ENCODE assay signal across 8 mouse cellular contexts in the genomic region with DNA sequence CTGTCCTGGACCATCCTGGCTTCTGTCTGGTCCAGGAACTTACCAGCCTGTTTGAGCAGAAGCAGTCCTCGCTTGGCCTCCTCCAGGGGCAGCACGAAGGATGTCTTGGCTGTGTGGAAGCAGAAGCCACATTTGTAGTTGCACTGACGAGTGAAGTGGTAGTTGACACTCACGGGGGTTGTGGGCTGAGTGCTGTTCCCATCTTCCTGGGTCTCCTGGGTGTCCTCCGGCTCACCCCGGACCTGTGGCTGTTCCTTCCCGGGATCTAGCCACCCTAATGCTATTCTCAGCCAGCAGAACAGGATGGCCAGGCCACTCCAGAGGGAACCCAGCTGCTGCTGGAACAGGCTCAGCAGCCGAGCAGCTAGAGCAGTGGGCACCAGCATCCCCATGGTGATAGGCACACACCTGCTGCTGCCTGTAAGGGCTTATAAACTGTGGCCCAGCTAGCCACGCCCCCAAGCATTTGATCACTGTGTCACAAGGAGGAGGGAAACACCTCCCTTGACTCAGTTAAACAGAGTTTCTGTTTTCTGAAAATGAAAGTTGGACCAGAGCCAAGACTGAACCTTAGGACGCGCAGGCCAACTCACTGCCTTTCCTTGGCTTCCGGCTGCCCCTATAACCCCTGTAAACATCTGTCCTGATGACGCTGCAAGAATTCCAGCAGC. TPM values are rescaled to one million over a fixed set of nuclear protein-coding genes. Genes with fewer than 3 reads are reported as not detected.
DNase-seq lines count a peak whose midpoint lies in the region; ATAC-seq lines count a peak whose summit lies in the region.

A gene (minus strand): TSS at position 425 of the 671 bp plus-strand sequence.

- no peak within 1 kb of the TSS for H3K9ac ChIP-seq in forebrain, embryonic 13.5 days
- H3K9ac ChIP-seq in stomach, embryonic 16.5 days (ENCODE audit: low read length): no peak within 1 kb of the TSS

- no peaks in the 10 kb centered on the region for H3K36me3 ChIP-seq in forebrain, embryonic 13.5 days (ENCODE audit: poor library complexity, severe bottlenecking)
- no peaks in the 10 kb centered on the region for H3K36me3 ChIP-seq in stomach, embryonic 16.5 days (ENCODE audit: control insufficient read depth, insufficient read depth, low read length)

- WGBS in forebrain, embryonic 13.5 days: 50% methylated on average over 13 of the region's 13 CpGs
- WGBS in stomach, embryonic 16.5 days: 22% methylated on average over 13 of the region's 13 CpGs

- H3K27ac ChIP-seq in forebrain, embryonic 13.5 days: no peak within 1 kb of the TSS
- no peak within 1 kb of the TSS for H3K27ac ChIP-seq in stomach, embryonic 16.5 days (ENCODE audit: low read length)

- peak; percentile 18 for DNase-seq in embryo, embryonic 10 days (ENCODE audit: low spot score)
- DNase-seq in embryo, embryonic 9.5 days (ENCODE audit: extremely low spot score): no peak
- DNase-seq in adrenal gland, adult 8-10 months: peak; percentile 76
- DNase-seq in heart, postnatal 36 days: peak; percentile 57 to 68
- peak; percentile 48 for DNase-seq in left cerebral cortex, postnatal 4 days

- peak; percentile 59 for ATAC-seq in forebrain, embryonic 13.5 days
- peak; percentile 97 for ATAC-seq in megakaryocyte-erythroid progenitor cell, adult 5-6 weeks (replicated peaks; ENCODE audit: low FRiP score, low TSS enrichment, poor library complexity, severe bottlenecking)
- peak; percentile 89 for ATAC-seq in stomach, embryonic 16.5 days (ENCODE audit: insufficient read depth, low FRiP score)

- H3K27me3 ChIP-seq in forebrain, embryonic 13.5 days: no peaks in the 10 kb centered on the region
- no peaks in the 10 kb centered on the region for H3K27me3 ChIP-seq in stomach, embryonic 16.5 days (ENCODE audit: control insufficient read depth, insufficient read depth, low read length)

- intact Hi-C loops in heart, postnatal 36 days (cut with DNase I): no loop called here
- intact Hi-C loops in left cerebral cortex, postnatal 4 days (cut with DNase I): no loop called here

- H3K4me1 ChIP-seq in forebrain, embryonic 13.5 days: peaks cover 10% of the 10 kb centered on the region
- H3K4me1 ChIP-seq in stomach, embryonic 16.5 days (ENCODE audit: control insufficient read depth, insufficient read depth, low read length): peaks cover 13% of the 10 kb centered on the region

- no peaks in the 10 kb centered on the region for H3K9me3 ChIP-seq in forebrain, embryonic 13.5 days (replicated peaks)
- no peaks in the 10 kb centered on the region for H3K9me3 ChIP-seq in stomach, embryonic 16.5 days (replicated peaks; ENCODE audit: control insufficient read depth, low read length)

- H3K4me3 ChIP-seq in forebrain, embryonic 13.5 days: no peak within 1 kb of the TSS
- H3K4me3 ChIP-seq in stomach, embryonic 16.5 days (replicated peaks; ENCODE audit: low read length): peak within 1 kb of the TSS; percentile 6

- peak within 1 kb of the TSS; percentile 28 for H3K4me2 ChIP-seq in forebrain, embryonic 13.5 days
- H3K4me2 ChIP-seq in stomach, embryonic 16.5 days (ENCODE audit: low read depth, low read length): peak within 1 kb of the TSS; percentile 37

RNA-seq across cellular contexts. Expression of the gene that starts here (rescaled TPM):
- 10 to 100 TPM; 13.1 to 26.6 (median 17.2) TPM for total RNA-seq in adrenal gland, adult 8-10 months (2022)
- 0.28 and 0.63 TPM in 2 replicates for polyA plus RNA-seq in forebrain, embryonic 13.5 days (2015; fragmentation: Nextera tagmentation; extraction: Ambion mirVana)
- total RNA-seq in heart, postnatal 36 days (2021): 10 to 100 TPM in 1 of 2 experiments, 1 to 10 TPM in 1; 8.0 to 23.8 TPM
- total RNA-seq in left cerebral cortex, postnatal 4 days (2021): under 1 TPM; 0.14 to 0.26 TPM
- 0.89 and 1.2 TPM in 2 replicates for total RNA-seq in megakaryocyte-erythroid progenitor cell, adult 5-6 weeks (2014; fragmentation: Nextera tagmentation)
- total RNA-seq in megakaryocyte-erythroid progenitor cell, adult 5-6 weeks (2017): 1.2 and 3.4 TPM in 2 replicates
- polyA plus RNA-seq in stomach, embryonic 16.5 days (2015; fragmentation: Nextera tagmentation; extraction: Ambion mirVana): 1.2 and 1.4 TPM in 2 replicates

Comparison
In these comparisons a context has a peak if more than half of its experiments do, and no peak if none do; other contexts are left out.
1. Peak in ATAC-seq and H3K4me2 ChIP-seq in forebrain, embryonic 13.5 days; RNA of the gene not detected or under 1 TPM.
2. Peak in DNase-seq in left cerebral cortex, postnatal 4 days; RNA of the gene not detected or under 1 TPM.